Comparison of ENCODE assay signal across 22 mouse cellular contexts in genomic region chrX:130187891-130188290, GRCm38 (mm10).
A peak's percentile ranks its signal among the peaks of the same experiment; 100 is the strongest.
DNase-seq lines count a peak whose midpoint lies in the region; ATAC-seq and TF ChIP-seq lines count a peak whose summit lies in the region.
"Had no signal": no experiment of that assay in that cellular context is flagged by ENCODE, and none has a peak within 500 bp of the region (broad histone marks: within the 10 kb centered on the region; RNA-seq: fewer than 3 reads in every experiment).

No protein-coding gene starts in this region.

- no peak for TF ChIP-seq CTCF in brain, embryonic 14.5 days (IDR thresholded peaks at IDR 0.05; ENCODE audit: borderline replicate concordance, extremely low read depth, insufficient read depth, insufficient read length)

- ATAC-seq in CD4-positive, CD25-positive, alpha-beta regulatory T cell, adult 4 months: peak; percentile 37
- peak; percentile 39; the same call in 1 of the 2 replicates for ATAC-seq in megakaryocyte progenitor cell, adult 5-6 weeks (replicated peaks; ENCODE audit: poor library complexity)
- no peak for ATAC-seq in erythroblast, adult 5-6 weeks (replicated peaks; ENCODE audit: low FRiP score, poor library complexity, severe bottlenecking)
- ATAC-seq: forebrain, embryonic 13.5 days; forebrain, embryonic 16.5 days; hindbrain, postnatal 0 days; inflammation-experienced regulatory T-cells, adult 6 months; intestine, embryonic 16.5 days had no signal

- DNase-seq in brain, embryonic 14.5 days (ENCODE audit: low read depth): peak; percentile 12
- no peak for DNase-seq in adrenal gland, adult 8-10 months
- no peak for DNase-seq in layer of hippocampus, postnatal 36 days
- DNase-seq: adrenal gland, adult 2 months; adrenal gland, postnatal 25 days; cerebellum, adult 18-20 months; cerebellum, adult 9-10 months; cerebellum, postnatal 14 days; gastrocnemius, postnatal 10 days; gastrocnemius, postnatal 36 days; heart, adult 11 months; heart, postnatal 14 days; heart, postnatal 4 days; kidney, adult 18-20 months had no signal

- TF ChIP-seq POLR2A in brain, embryonic 14.5 days (IDR thresholded peaks at IDR 0.05; ENCODE audit: borderline replicate concordance, extremely low read depth, insufficient read depth, insufficient read length, poor library complexity, severe bottlenecking): no peak
